Mouse (Mus musculus): ENCODE data around the gene Wfikkn1. TPM values are rescaled to one million over a fixed set of nuclear protein-coding genes. Genes with fewer than 3 reads are reported as not detected.

Wfikkn1 gene
- total and polyA plus RNA-seq, 3 experiments, result 0.19 to 0.53 TPM; not detected in 1

DNA sequence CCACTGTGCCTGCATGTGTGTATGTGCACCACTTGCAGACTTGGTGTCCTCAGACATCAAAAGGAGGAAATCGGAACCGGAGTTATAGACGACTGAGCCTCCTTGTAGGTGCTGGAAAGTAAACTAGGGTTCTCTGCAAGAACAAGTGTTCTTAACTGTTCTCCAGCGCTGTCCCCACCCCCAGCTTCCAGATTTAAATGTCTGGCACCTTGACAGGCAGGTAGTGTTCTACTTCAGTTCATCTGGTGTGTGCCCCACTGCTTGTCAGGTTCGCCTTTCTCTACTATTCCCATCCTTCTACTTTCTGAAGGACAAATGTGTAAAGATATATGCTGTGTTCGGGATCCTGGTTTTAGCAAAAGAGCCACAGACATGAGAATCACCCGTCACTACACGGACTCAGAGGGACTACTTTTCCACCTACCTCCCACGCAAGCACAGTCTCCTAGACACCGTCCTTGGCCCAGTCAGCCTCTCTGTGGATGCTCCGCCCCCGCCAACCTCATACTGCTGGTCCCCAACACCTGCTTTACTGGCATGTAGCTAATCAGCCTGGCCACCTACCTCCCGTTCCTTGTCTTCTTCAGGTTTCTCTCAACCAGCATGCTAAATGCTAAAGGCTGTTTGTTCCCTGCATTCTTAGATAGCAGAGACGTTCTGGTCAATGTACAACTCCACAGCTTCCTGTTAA lies 32.7 kb upstream of the Wfikkn1 start:
- H3K79me2 ChIP-seq (ENCODE audit: control insufficient read depth, insufficient read depth, low read length, poor library complexity), result peaks cover 25% of the 10 kb centered on the region
- no peak for DNase-seq (ENCODE audit: low read depth, low spot score)
- H3K27me3 ChIP-seq (ENCODE audit: control insufficient read depth in 1 of 2, insufficient read depth in 2 of 2, low read length in 2 of 2), result no peaks in the 10 kb centered on the region
- no peaks in the 10 kb centered on the region for H3K9me3 ChIP-seq (replicated peaks; ENCODE audit: insufficient read depth, low read length)
- H3K4me3 ChIP-seq (ENCODE audit: control insufficient read depth in 1 of 2, insufficient read depth in 1 of 2, low read depth in 2 of 2, low read length in 2 of 2), result no peak overlapping the region
- TF ChIP-seq NELFE (IDR thresholded peaks at IDR 0.05; ENCODE audit: low read depth, low read length) (no peak), MYC (IDR thresholded peaks at IDR 0.05; ENCODE audit: low read depth, low read length) (no peak), JUND (IDR thresholded peaks at IDR 0.05; ENCODE audit: low read depth, low read length) (no peak), MAX (IDR thresholded peaks at IDR 0.05; ENCODE audit: low read length) (no peak), BHLHE40 (IDR thresholded peaks at IDR 0.05; ENCODE audit: borderline replicate concordance, low read depth, low read length) (no peak)
- H3K4me1 ChIP-seq (ENCODE audit: control insufficient read depth in 1 of 2, insufficient read depth in 2 of 2, low read length in 2 of 2), result peaks cover 3 to 24% of the 10 kb centered on the region in 2 experiments
- peaks cover 0 to 19% of the 10 kb centered on the region in 2 experiments; a peak in 2 of 4 replicates for H3K36me3 ChIP-seq (ENCODE audit: control insufficient read depth in 1 of 2, insufficient read depth in 2 of 2, low read length in 2 of 2)
- no peak overlapping the region; the same call in 1 of the 2 replicates for H3K27ac ChIP-seq (ENCODE audit: control insufficient read depth, low read depth, low read length)
- no peak overlapping the region for H3K9ac ChIP-seq (ENCODE audit: control insufficient read depth, low read depth, low read length, poor library complexity, severe bottlenecking)

DNA sequence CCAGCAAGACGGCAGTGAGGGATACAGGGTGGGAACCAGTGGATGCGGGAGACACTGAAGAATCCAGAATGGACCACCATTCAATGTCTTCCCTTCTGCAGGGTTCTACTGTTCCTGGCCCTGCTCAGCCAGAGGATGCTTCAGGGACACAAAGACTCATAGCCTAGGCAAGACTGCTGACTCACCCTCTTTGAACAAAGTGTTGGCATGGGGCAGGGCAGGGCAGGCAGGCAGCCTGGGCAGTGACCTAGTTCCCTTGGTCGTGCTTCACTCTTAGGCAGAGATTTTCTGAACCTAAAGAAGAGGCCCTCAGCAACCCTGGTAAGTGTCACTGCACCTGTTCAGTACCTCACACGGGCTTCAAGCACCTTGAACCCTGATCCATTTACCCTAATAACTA lies 31.2 kb upstream of the Wfikkn1 start:
- Histone ChIP-seq H3K27me3 (ENCODE audit: control insufficient read depth in 1 of 2, insufficient read depth in 2 of 2, low read length in 2 of 2) (no peaks in the 10 kb centered on the region), H3K9ac (ENCODE audit: control insufficient read depth, low read depth, low read length, poor library complexity, severe bottlenecking) (no peak overlapping the region), H3K9me3 (replicated peaks; ENCODE audit: insufficient read depth, low read length) (no peaks in the 10 kb centered on the region), H3K4me1 (ENCODE audit: control insufficient read depth in 1 of 2, insufficient read depth in 2 of 2, low read length in 2 of 2) (peaks cover 3 to 19% of the 10 kb centered on the region in 2 experiments), H3K79me2 (ENCODE audit: control insufficient read depth, insufficient read depth, low read length, poor library complexity) (peaks cover 15% of the 10 kb centered on the region; the same call in 1 of the 2 replicates), H3K27ac (ENCODE audit: control insufficient read depth, low read depth, low read length) (no peak overlapping the region), H3K4me3 (ENCODE audit: control insufficient read depth in 1 of 2, insufficient read depth in 1 of 2, low read depth in 2 of 2, low read length in 2 of 2) (no peak overlapping the region), H3K36me3 (ENCODE audit: control insufficient read depth in 1 of 2, insufficient read depth in 2 of 2, low read length in 2 of 2) (peaks cover 0 to 16% of the 10 kb centered on the region in 2 experiments; a peak in 2 of 4 replicates)
- TF ChIP-seq ETS1 (IDR thresholded peaks at IDR 0.05; ENCODE audit: low read depth, low read length) (no peak), NRF1 (IDR thresholded peaks at IDR 0.05; ENCODE audit: insufficient read depth, low read depth, low read length, poor library complexity, severe bottlenecking) (no peak), MYC (IDR thresholded peaks at IDR 0.05; ENCODE audit: low read depth, low read length) (no peak), TBP (IDR thresholded peaks at IDR 0.05; ENCODE audit: low read depth, low read length) (no peak), USF2 (IDR thresholded peaks at IDR 0.05; ENCODE audit: borderline replicate concordance in 1 of 2, insufficient read depth in 1 of 2, low read depth in 1 of 2, low read length in 2 of 2) (no peak), UBTF (IDR thresholded peaks at IDR 0.05; ENCODE audit: borderline replicate concordance, insufficient read depth, low read depth, low read length) (no peak), MYB (IDR thresholded peaks at IDR 0.05; ENCODE audit: low read depth, low read length) (no peak), MXI1 (IDR thresholded peaks at IDR 0.05; ENCODE audit: low read depth, low read length) (no peak), TAL1 (IDR thresholded peaks at IDR 0.05; ENCODE audit: low read length) (no peak), GATA1 (IDR thresholded peaks at IDR 0.05; ENCODE audit: low read depth, low read length) (no peak), EP300 (IDR thresholded peaks at IDR 0.05; ENCODE audit: low read depth in 1 of 2, low read length in 2 of 2) (no peak), ZKSCAN1 (IDR thresholded peaks at IDR 0.05; ENCODE audit: low read depth, low read length) (no peak), E2F4 (IDR thresholded peaks at IDR 0.05; ENCODE audit: borderline replicate concordance, low read depth, low read length) (no peak), ZC3H11A (IDR thresholded peaks at IDR 0.05; ENCODE audit: low read depth, low read length) (no peak), GABPA (IDR thresholded peaks at IDR 0.05; ENCODE audit: low read depth, low read length) (no peak)
- DNase-seq (ENCODE audit: low read depth, low spot score), result no peak
